Mouse (Mus musculus) 416B (cell line): ENCODE measurements around the gene Tbx10.
"Not testable (repeated sequence)": the region's sequence is repeated elsewhere in the genome, so short reads cannot be mapped to it uniquely, and the experiment has no call there.

Experiments used
- DNase-seq: peaks from one replicate; pipeline ENCODE4 v3.0.0; 2011; ENCODE audit warnings: low read depth

Gene Tbx10

GRCm38 (mm10) chr19:4004331-4004730, 11.8 kb downstream of the Tbx10 start:
- no peak for DNase-seq

- no peak for DNase-seq
Observed at GRCm38 (mm10) chr19:4005091-4005490, 12.5 kb downstream of the Tbx10 start.

- DNase-seq = no peak
Observed at GRCm38 (mm10) chr19:4005971-4006370, 13.4 kb downstream of the Tbx10 start.

GRCm38 (mm10) chr19:4011086-4011485, 18.5 kb downstream of the Tbx10 start:
- DNase-seq = no peak

- peak; percentile 99 for DNase-seq
Observed at GRCm38 (mm10) chr19:4012432-4013022, 20.0 kb downstream of the Tbx10 start, which contains the start of gene Ndufv1. Gene Ndufv1, minus strand, starts transcription at chr19:4012806.

- DNase-seq = no peak
Observed at GRCm38 (mm10) chr19:4013066-4013465, 20.5 kb downstream of the Tbx10 start.

- no peak for DNase-seq
Observed at GRCm38 (mm10) chr19:4014802-4015201, 22.2 kb downstream of the Tbx10 start.

GRCm38 (mm10) chr19:4015635-4016034, 23.1 kb downstream of the Tbx10 start:
- no peak for DNase-seq

GRCm38 (mm10) chr19:4017921-4018587, 25.5 kb downstream of the Tbx10 start:
- DNase-seq = no peak

- DNase-seq = peak; percentile 88
Observed at GRCm38 (mm10) chr19:4018743-4019583, 26.4 kb downstream of the Tbx10 start.

GRCm38 (mm10) chr19:4023185-4023584, 30.6 kb downstream of the Tbx10 start:
- no peak for DNase-seq

- DNase-seq = no peak
Observed at GRCm38 (mm10) chr19:4027576-4027975, 35.0 kb downstream of the Tbx10 start.

- no peak for DNase-seq
Observed at GRCm38 (mm10) chr19:4032668-4033067, 40.1 kb downstream of the Tbx10 start.

GRCm38 (mm10) chr19:4033298-4033697, 40.7 kb downstream of the Tbx10 start:
- DNase-seq = no peak

- no peak for DNase-seq
Observed at GRCm38 (mm10) chr19:4033742-4034141, 41.2 kb downstream of the Tbx10 start.

- no peak for DNase-seq
Observed at GRCm38 (mm10) chr19:4036327-4037045, 43.9 kb downstream of the Tbx10 start.

GRCm38 (mm10) chr19:4037154-4037787, 44.7 kb downstream of the Tbx10 start:
- not testable (repeated sequence) for DNase-seq

GRCm38 (mm10) chr19:4037788-4038232, 45.3 kb downstream of the Tbx10 start, which contains the start of gene Gstp1:
Gene Gstp1, minus strand, starts transcription at chr19:4037985.
- peak; percentile 90 for DNase-seq

- DNase-seq = not testable (repeated sequence)
Observed at GRCm38 (mm10) chr19:4040941-4041340, 48.4 kb downstream of the Tbx10 start.

- DNase-seq = not testable (repeated sequence)
Observed at GRCm38 (mm10) chr19:4041500-4041899, 48.9 kb downstream of the Tbx10 start.

GRCm38 (mm10) chr19:4042124-4042523, 49.6 kb downstream of the Tbx10 start:
- DNase-seq = no peak
